Comparison of ENCODE assay signal across 25 mouse cellular contexts in the genomic region with DNA sequence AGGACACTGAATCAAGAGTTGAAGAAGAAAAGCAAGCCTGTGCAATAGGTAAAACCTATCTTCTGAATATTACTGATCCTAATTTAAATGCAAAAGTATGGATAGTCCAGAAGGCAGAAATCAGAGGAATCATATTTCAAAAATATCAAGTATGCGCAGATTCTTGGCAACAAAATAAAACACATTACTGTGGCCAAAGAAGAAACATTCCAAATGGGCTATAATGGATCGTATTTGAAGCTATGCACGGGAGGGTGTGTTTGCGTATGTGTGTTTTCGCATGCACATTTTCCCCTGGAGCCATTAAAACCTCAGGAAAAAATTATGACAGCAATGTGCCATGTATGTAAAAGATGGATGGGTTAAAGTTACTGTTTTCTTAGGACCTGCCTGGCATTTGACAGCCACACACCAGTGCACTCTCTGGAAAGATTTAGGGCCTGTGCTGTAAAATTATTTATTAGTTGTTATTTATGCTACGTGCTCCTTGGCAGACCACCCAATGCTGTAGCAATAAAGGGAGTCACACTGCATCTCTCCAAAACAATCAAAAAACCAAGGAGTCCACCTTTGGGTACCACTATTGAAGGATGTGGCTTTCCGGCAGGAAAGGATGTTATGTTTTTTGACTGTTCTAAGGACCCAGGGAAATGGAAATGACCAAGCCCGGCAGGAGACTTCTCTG. TPM values are rescaled to one million over a fixed set of nuclear protein-coding genes. Genes with fewer than 3 reads are reported as not detected.
A peak's percentile ranks its signal among the peaks of the same experiment; 100 is the strongest.
DNase-seq lines count a peak whose midpoint lies in the region; ATAC-seq lines count a peak whose summit lies in the region.
"Had no signal": no experiment of that assay in that cellular context is flagged by ENCODE, and none has a peak within 500 bp of the region (broad histone marks: within the 10 kb centered on the region; RNA-seq: fewer than 3 reads in every experiment).

No protein-coding gene starts in this region.

- no peaks in the 10 kb centered on the region for H3K36me3 ChIP-seq in kidney, embryonic 15.5 days
- H3K36me3 ChIP-seq in neural tube, embryonic 14.5 days (ENCODE audit: control insufficient read depth, insufficient read depth, low read length) = no peaks in the 10 kb centered on the region
- H3K36me3 ChIP-seq in neural tube, embryonic 15.5 days = no peaks in the 10 kb centered on the region
- H3K36me3 ChIP-seq in limb, embryonic 12.5 days = no peaks in the 10 kb centered on the region
- H3K36me3 ChIP-seq: lung, embryonic 15.5 days; midbrain, embryonic 10.5 days had no signal

- WGBS in kidney, embryonic 15.5 days = 52% methylated on average over 8 of the region's 8 CpGs
- WGBS in neural tube, embryonic 14.5 days = 63% methylated on average over 8 of the region's 8 CpGs
- WGBS in neural tube, embryonic 15.5 days = 56% methylated on average over 8 of the region's 8 CpGs
- WGBS in limb, embryonic 12.5 days = 40% methylated on average over 8 of the region's 8 CpGs

- no peak overlapping the region for H3K9ac ChIP-seq in kidney, embryonic 15.5 days
- no peak overlapping the region for H3K9ac ChIP-seq in neural tube, embryonic 14.5 days (replicated peaks; ENCODE audit: low read depth, low read length)
- H3K9ac ChIP-seq in neural tube, embryonic 15.5 days (replicated peaks) = no peak overlapping the region
- H3K9ac ChIP-seq in limb, embryonic 12.5 days (replicated peaks) = no peak overlapping the region
- H3K9ac ChIP-seq: forebrain, embryonic 13.5 days; hindbrain, embryonic 14.5 days; liver, embryonic 14.5 days; lung, embryonic 15.5 days had no signal

- no peaks in the 10 kb centered on the region for H3K9me3 ChIP-seq in kidney, embryonic 15.5 days (replicated peaks)
- no peaks in the 10 kb centered on the region for H3K9me3 ChIP-seq in neural tube, embryonic 14.5 days (ENCODE audit: control insufficient read depth, low read length)
- H3K9me3 ChIP-seq in neural tube, embryonic 15.5 days (replicated peaks) = no peaks in the 10 kb centered on the region
- H3K9me3 ChIP-seq in limb, embryonic 12.5 days = 0 out of 2 replicates have a peak, but pooled peaks cover 3% of the 10 kb centered on the region
- H3K9me3 ChIP-seq: forebrain, embryonic 13.5 days; lung, embryonic 15.5 days; midbrain, embryonic 10.5 days had no signal

- no peaks in the 10 kb centered on the region for H3K27me3 ChIP-seq in kidney, embryonic 15.5 days
- no peaks in the 10 kb centered on the region for H3K27me3 ChIP-seq in neural tube, embryonic 14.5 days (ENCODE audit: control insufficient read depth, insufficient read depth, low read length)
- H3K27me3 ChIP-seq in neural tube, embryonic 15.5 days (replicated peaks) = no peaks in the 10 kb centered on the region
- H3K27me3 ChIP-seq in limb, embryonic 12.5 days = no peaks in the 10 kb centered on the region
- H3K27me3 ChIP-seq: forebrain, embryonic 13.5 days; lung, embryonic 15.5 days had no signal

- ATAC-seq in kidney, embryonic 15.5 days (replicated peaks; ENCODE audit: low FRiP score) = no peak
- ATAC-seq in neural tube, embryonic 14.5 days (ENCODE audit: low read depth) = peak; percentile 58; the same call in 1 of the 2 replicates
- ATAC-seq in neural tube, embryonic 15.5 days (ENCODE audit: low FRiP score) = no peak
- no peak for ATAC-seq in limb, embryonic 12.5 days (ENCODE audit: insufficient number of reproducible peaks, insufficient read depth, low FRiP score, low TSS enrichment, low read depth)
- ATAC-seq: forebrain, embryonic 13.5 days; intestine, embryonic 16.5 days had no signal

- H3K4me3 ChIP-seq in kidney, embryonic 15.5 days (replicated peaks) = no peak overlapping the region
- no peak overlapping the region for H3K4me3 ChIP-seq in neural tube, embryonic 14.5 days (ENCODE audit: low read depth, low read length)
- no peak overlapping the region for H3K4me3 ChIP-seq in neural tube, embryonic 15.5 days (replicated peaks)
- H3K4me3 ChIP-seq in limb, embryonic 12.5 days (replicated peaks) = no peak overlapping the region
- H3K4me3 ChIP-seq: forebrain, embryonic 13.5 days; lung, embryonic 15.5 days; midbrain, embryonic 10.5 days had no signal

- peaks cover 9% of the 10 kb centered on the region for H3K4me1 ChIP-seq in kidney, embryonic 15.5 days
- H3K4me1 ChIP-seq in neural tube, embryonic 14.5 days (ENCODE audit: control insufficient read depth, insufficient read depth, low read length) = no peaks in the 10 kb centered on the region
- H3K4me1 ChIP-seq in neural tube, embryonic 15.5 days = no peaks in the 10 kb centered on the region
- peaks cover 22% of the 10 kb centered on the region for H3K4me1 ChIP-seq in limb, embryonic 12.5 days (replicated peaks)
- H3K4me1 ChIP-seq: forebrain, embryonic 13.5 days; midbrain, embryonic 10.5 days had no signal

- DNase-seq in kidney, adult 11 months = no peak
- no peak for DNase-seq in frontal cortex, postnatal 14 days (ENCODE audit: low spot score in 2 of 2)
- no peak for DNase-seq in spleen, postnatal 10 days (ENCODE audit: low spot score in 2 of 2)
- DNase-seq: adrenal gland, adult 8-10 months; cerebellum, adult 11-12 months; cerebellum, postnatal 10 days; gastrocnemius, postnatal 10 days; heart, postnatal 4 days; kidney, postnatal 10 days; left cerebral cortex, postnatal 4 days; right cerebral cortex, postnatal 14 days; thymus, postnatal 25 days had no signal

- no peak overlapping the region for H3K4me2 ChIP-seq in kidney, embryonic 15.5 days
- no peak overlapping the region for H3K4me2 ChIP-seq in neural tube, embryonic 14.5 days (ENCODE audit: low read depth, low read length)
- no peak overlapping the region for H3K4me2 ChIP-seq in neural tube, embryonic 15.5 days
- H3K4me2 ChIP-seq in limb, embryonic 12.5 days = no peak overlapping the region
- H3K4me2 ChIP-seq: forebrain, embryonic 13.5 days; hindbrain, embryonic 14.5 days; lung, embryonic 15.5 days had no signal

- H3K27ac ChIP-seq in kidney, embryonic 15.5 days = peak overlapping the region; percentile 63
- no peak overlapping the region for H3K27ac ChIP-seq in neural tube, embryonic 14.5 days (ENCODE audit: low read depth, low read length)
- no peak overlapping the region for H3K27ac ChIP-seq in neural tube, embryonic 15.5 days (replicated peaks)
- peak overlapping the region; percentile 69 for H3K27ac ChIP-seq in limb, embryonic 12.5 days
- H3K27ac ChIP-seq: forebrain, embryonic 13.5 days; hindbrain, embryonic 14.5 days; liver, embryonic 14.5 days; lung, embryonic 15.5 days; midbrain, embryonic 10.5 days had no signal

RNA-seq across cellular contexts. Expression of a gene that starts 24.6 kb away (rescaled TPM):
- polyA plus RNA-seq in kidney, embryonic 15.5 days (2015; fragmentation: Nextera tagmentation; extraction: Ambion mirVana) = 0.19 TPM in 1 of 2 replicates, not detected in the other
- not detected in 2 replicates for polyA plus RNA-seq in neural tube, embryonic 14.5 days (2014; fragmentation: Nextera tagmentation; extraction: Ambion mirVana)
- polyA plus RNA-seq in neural tube, embryonic 15.5 days (2015; fragmentation: Nextera tagmentation; extraction: Ambion mirVana) = not detected in 2 replicates
- polyA plus RNA-seq in limb, embryonic 12.5 days (2016; fragmentation: Nextera tagmentation; extraction: Ambion mirVana) = 0.15 and 0.28 TPM in 2 replicates
- polyA plus RNA-seq: C2C12; embryonic facial prominence, embryonic 11.5 days; forebrain, embryonic 13.5 days; heart, embryonic 16.5 days; hindbrain, embryonic 14.5 days; intestine, embryonic 16.5 days; liver, embryonic 14.5 days; lung, embryonic 15.5 days; midbrain, embryonic 10.5 days had no signal

RNA-seq across cellular contexts. Expression of a gene that starts 41.9 kb away (rescaled TPM):
- polyA plus RNA-seq in kidney, embryonic 15.5 days (2015; fragmentation: Nextera tagmentation; extraction: Ambion mirVana) = 82.4 and 83.1 TPM in 2 replicates
- polyA plus RNA-seq in neural tube, embryonic 14.5 days (2014; fragmentation: Nextera tagmentation; extraction: Ambion mirVana) = 135 and 154 TPM in 2 replicates
- polyA plus RNA-seq in neural tube, embryonic 15.5 days (2015; fragmentation: Nextera tagmentation; extraction: Ambion mirVana) = 127 and 148 TPM in 2 replicates
- polyA plus RNA-seq in limb, embryonic 12.5 days (2016; fragmentation: Nextera tagmentation; extraction: Ambion mirVana) = 66.2 and 70.8 TPM in 2 replicates

Comparison
In these comparisons a context has a peak if more than half of its experiments do, and no peak if none do; other contexts are left out.
1. H3K27ac ChIP-seq: peak in kidney, embryonic 15.5 days (single experiment) and limb, embryonic 12.5 days (single experiment); none in neural tube, embryonic 14.5 days (single experiment) and neural tube, embryonic 15.5 days (single experiment).